Mouse (Mus musculus) left cerebral cortex, postnatal 10 days (tissue): ENCODE results near the gene Csf2rb. TPM values are rescaled to one million over a fixed set of nuclear protein-coding genes. Genes with fewer than 3 reads are reported as not detected.
"Not testable (repeated sequence)": the region's sequence is repeated elsewhere in the genome, so short reads cannot be mapped to it uniquely, and the experiment has no call there.

ENCODE experiments used
- DNase-seq, 2 experiments: peaks; one replicate each; pipeline ENCODE4 v3.0.0; 2021 to 2022; ENCODE audit warnings: low spot score in 2 of 2, mixed read lengths in 1 of 2; ENCODE audit errors: extremely low spot score in 1 of 2
- intact Hi-C: fragments of 180-260 bp; cut with DNase I; formaldehyde crosslinking; loops from one replicate; pipeline ENCODE4 v1.15.1; 2025
- total RNA-seq, 2 experiments: library from RNA; stranded (reverse); gene quantifications; 2 replicates each; pipeline ENCODE4 v1.2.3; 2021

The Csf2rb gene
- total RNA-seq, 2 experiments from 2014 or later, result 2.3 TPM

- DNase-seq, result no peak
- intact Hi-C loops, result loop anchor here (5.0 kb wide), 1 partner anchor 66 kb away; no protein-coding TSS in a partner anchor
These were observed 2.2 kb upstream of the Csf2rb start for GRCm38 (mm10) chr15:78323366-78323765.

GRCm38 (mm10) chr15:78324294-78324693 is 1.3 kb upstream of the Csf2rb start:
- no peak for DNase-seq
- intact Hi-C loops, result loop anchor here (5.0 kb wide), 1 partner anchor 67 kb away; no protein-coding TSS in a partner anchor

GRCm38 (mm10) chr15:78326747-78327146 is 1.2 kb downstream of the Csf2rb start:
- intact Hi-C loops, result no loop called here
- no peak for DNase-seq

GRCm38 (mm10) chr15:78327753-78328341 is 2.3 kb downstream of the Csf2rb start:
- intact Hi-C loops, DNase-seq: not testable (repeated sequence)

- DNase-seq, result no peak
- intact Hi-C loops, result no loop called here
These were observed 3.1 kb downstream of the Csf2rb start for GRCm38 (mm10) chr15:78328520-78329097.

- intact Hi-C loops, result loop anchor here (10.0 kb wide), 1 partner anchor 345 kb away; no protein-coding TSS in a partner anchor
- not testable (repeated sequence) for DNase-seq
These were observed 4.4 kb downstream of the Csf2rb start for GRCm38 (mm10) chr15:78329972-78330371.

GRCm38 (mm10) chr15:78330706-78331105 is 5.2 kb downstream of the Csf2rb start:
- intact Hi-C loops, result loop anchor here (10.0 kb wide), 1 partner anchor 346 kb away; no protein-coding TSS in a partner anchor
- DNase-seq, result no peak

GRCm38 (mm10) chr15:78331523-78332340 is 6.2 kb downstream of the Csf2rb start:
- intact Hi-C loops, result loop anchor here (10.0 kb wide), 1 partner anchor 347 kb away; no protein-coding TSS in a partner anchor
- no peak for DNase-seq

GRCm38 (mm10) chr15:78332981-78333380 is 7.4 kb downstream of the Csf2rb start:
- no peak for DNase-seq
- intact Hi-C loops, result loop anchor here (10.0 kb wide), 1 partner anchor 348 kb away; no protein-coding TSS in a partner anchor

GRCm38 (mm10) chr15:78334380-78334779 is 8.8 kb downstream of the Csf2rb start:
- intact Hi-C loops, result loop anchor here (10.0 kb wide), 1 partner anchor 350 kb away; no protein-coding TSS in a partner anchor
- no peak for DNase-seq

- DNase-seq, result peak; percentile 42 to 65
- intact Hi-C loops, result loop anchor here (5.0 to 10.0 kb wide), 3 partner anchors 83 to 355 kb away; no protein-coding TSS in a partner anchor
These were observed 14.3 kb downstream of the Csf2rb start for GRCm38 (mm10) chr15:78339627-78340423.

- intact Hi-C loops, result loop anchor here (5.0 to 10.0 kb wide), 2 partner anchors 84 to 156 kb away; no protein-coding TSS in a partner anchor
- DNase-seq, result not testable (repeated sequence)
These were observed 15.4 kb downstream of the Csf2rb start for GRCm38 (mm10) chr15:78340919-78341318.

GRCm38 (mm10) chr15:78343683-78344082 is 18.1 kb downstream of the Csf2rb start:
- intact Hi-C loops, result loop anchor here (5.0 to 10.0 kb wide), 2 partner anchors 86 to 159 kb away; no protein-coding TSS in a partner anchor
- DNase-seq, result no peak

GRCm38 (mm10) chr15:78344567-78344966 is 19.0 kb downstream of the Csf2rb start:
- intact Hi-C loops, result loop anchor here (5.0 to 10.0 kb wide), 2 partner anchors 87 to 160 kb away; no protein-coding TSS in a partner anchor
- no peak for DNase-seq

- intact Hi-C loops, result no loop called here
- no peak for DNase-seq
These were observed 26.1 kb downstream of the Csf2rb start for GRCm38 (mm10) chr15:78351586-78352165.

GRCm38 (mm10) chr15:78354958-78355357 is 29.4 kb downstream of the Csf2rb start:
- DNase-seq, result peak in 1 of 2 experiments; percentile 56
- intact Hi-C loops, result no loop called here

GRCm38 (mm10) chr15:78355548-78355947 is 30.0 kb downstream of the Csf2rb start:
- intact Hi-C loops, result no loop called here

GRCm38 (mm10) chr15:78365916-78366315 is 40.4 kb downstream of the Csf2rb start:
- DNase-seq, result no peak
- intact Hi-C loops, result no loop called here

More at GRCm38 (mm10) chr15:78355548-78355947, 30.0 kb downstream of the Csf2rb start:
- DNase-seq, result no peak
